Mouse (Mus musculus): Measurements from ENCODE around the gene Myrip. TPM values are rescaled to one million over a fixed set of nuclear protein-coding genes. Genes with fewer than 3 reads are reported as not detected.

Myrip gene
- polyA plus RNA-seq, 1 experiment: not detected

DNA sequence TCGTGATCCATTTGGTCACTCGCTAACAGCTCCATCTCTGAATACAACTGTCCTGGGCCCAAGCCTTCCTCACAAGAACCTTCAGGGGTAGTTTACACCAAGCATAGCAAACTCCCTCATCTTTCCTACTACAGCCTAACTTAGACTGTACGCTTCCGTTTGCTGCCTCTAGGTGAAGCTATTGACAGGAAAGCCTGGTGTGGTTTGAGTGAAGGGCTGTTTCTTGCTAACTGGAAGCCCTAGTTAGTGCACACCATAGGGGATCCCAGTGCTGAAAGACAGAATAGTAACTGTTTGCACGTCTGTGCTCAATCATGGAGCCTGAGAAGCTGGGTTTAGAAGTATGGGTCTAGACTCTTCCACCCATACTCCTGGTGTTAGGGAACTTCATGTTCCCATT lies 5.8 kb upstream of the Myrip start:
- peaks cover 4% of the 10 kb centered on the region for H3K27me3 ChIP-seq (replicated peaks)
- H3K9me3 ChIP-seq: no peaks in the 10 kb centered on the region
- no peak overlapping the region for H3K4me3 ChIP-seq (replicated peaks)

GRCm38 (mm10) chr9:120296938-120297337 lies 4.4 kb upstream of the Myrip start:
- H3K27me3 ChIP-seq (replicated peaks): peaks cover 8% of the 10 kb centered on the region
- no peaks in the 10 kb centered on the region for H3K36me3 ChIP-seq (replicated peaks; ENCODE audit: low read length)
- H3K4me3 ChIP-seq (replicated peaks): no peak overlapping the region
- H3K9me3 ChIP-seq: peaks cover 6% of the 10 kb centered on the region
- no peaks in the 10 kb centered on the region for H3K4me1 ChIP-seq
- TF ChIP-seq FLI1 (IDR thresholded peaks at IDR 0.05; ENCODE audit: low read length) (no peak), GATA1 (IDR thresholded peaks at IDR 0.05; ENCODE audit: borderline replicate concordance, low read length) (no peak)

More for the DNA sequence above, 5.8 kb upstream of the Myrip start:
- no peaks in the 10 kb centered on the region for H3K36me3 ChIP-seq (replicated peaks; ENCODE audit: low read length)
- no peaks in the 10 kb centered on the region for H3K4me1 ChIP-seq
- TF ChIP-seq FLI1 (IDR thresholded peaks at IDR 0.05; ENCODE audit: low read length) (no peak), GATA1 (IDR thresholded peaks at IDR 0.05; ENCODE audit: borderline replicate concordance, low read length) (no peak)

DNA sequence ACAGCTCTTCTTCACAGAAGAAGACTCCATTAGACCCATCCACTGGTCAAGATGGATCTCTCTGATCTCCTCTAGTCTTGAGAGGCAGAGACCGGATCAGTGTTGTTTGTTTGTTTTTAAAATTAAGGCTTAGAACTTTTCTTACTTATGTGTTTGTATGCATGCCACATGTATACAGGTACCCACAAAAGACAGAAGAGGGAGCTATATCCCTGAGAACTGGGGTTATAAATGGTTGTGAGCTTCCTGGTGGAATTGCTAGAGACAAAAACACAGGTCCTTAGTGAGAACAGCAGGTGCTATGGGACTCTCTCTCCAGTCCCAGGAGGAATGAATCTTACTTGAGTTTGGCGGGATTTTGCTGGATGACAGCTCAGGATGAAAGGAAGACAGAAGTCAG lies 1.9 kb upstream of the Myrip start:
- TF ChIP-seq GATA1 (IDR thresholded peaks at IDR 0.05; ENCODE audit: borderline replicate concordance, low read length) (no peak), FLI1 (IDR thresholded peaks at IDR 0.05; ENCODE audit: low read length) (no peak)
- Histone ChIP-seq H3K4me3 (replicated peaks) (no peak overlapping the region), H3K4me1 (peaks cover 7% of the 10 kb centered on the region; the same call in 1 of the 2 replicates), H3K27me3 (replicated peaks) (peaks cover 32% of the 10 kb centered on the region), H3K36me3 (replicated peaks; ENCODE audit: low read length) (no peaks in the 10 kb centered on the region), H3K9me3 (peaks cover 19% of the 10 kb centered on the region)

DNA sequence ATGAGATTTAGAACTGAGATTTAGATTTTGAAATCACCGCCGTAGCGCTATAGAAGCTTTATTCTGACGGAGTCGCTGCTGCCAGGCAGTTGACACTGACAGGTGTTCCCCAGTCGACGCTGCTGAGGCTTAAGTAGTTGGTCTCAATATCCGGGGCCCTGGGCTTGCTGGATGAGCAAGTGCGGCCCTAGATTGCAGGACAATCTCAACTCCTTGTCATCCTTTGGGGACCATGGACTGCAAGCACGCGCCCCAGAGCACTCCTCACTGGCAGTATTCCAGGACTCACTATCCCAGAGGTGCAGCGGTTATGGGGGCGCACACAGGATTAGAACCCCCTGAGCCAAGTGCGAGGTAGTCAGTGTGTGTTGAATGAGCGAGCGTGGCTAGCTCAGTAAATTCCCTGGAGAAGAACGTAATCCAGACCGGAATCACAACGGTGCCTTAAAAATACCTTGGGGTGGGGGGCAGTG lies 1.7 kb downstream of the Myrip start:
- no peak overlapping the region for H3K4me3 ChIP-seq (replicated peaks)
- TF ChIP-seq FLI1 (IDR thresholded peaks at IDR 0.05; ENCODE audit: low read length) (no peak), GATA1 (IDR thresholded peaks at IDR 0.05; ENCODE audit: borderline replicate concordance, low read length) (no peak)
- H3K27me3 ChIP-seq (replicated peaks): peaks cover 55% of the 10 kb centered on the region

DNA sequence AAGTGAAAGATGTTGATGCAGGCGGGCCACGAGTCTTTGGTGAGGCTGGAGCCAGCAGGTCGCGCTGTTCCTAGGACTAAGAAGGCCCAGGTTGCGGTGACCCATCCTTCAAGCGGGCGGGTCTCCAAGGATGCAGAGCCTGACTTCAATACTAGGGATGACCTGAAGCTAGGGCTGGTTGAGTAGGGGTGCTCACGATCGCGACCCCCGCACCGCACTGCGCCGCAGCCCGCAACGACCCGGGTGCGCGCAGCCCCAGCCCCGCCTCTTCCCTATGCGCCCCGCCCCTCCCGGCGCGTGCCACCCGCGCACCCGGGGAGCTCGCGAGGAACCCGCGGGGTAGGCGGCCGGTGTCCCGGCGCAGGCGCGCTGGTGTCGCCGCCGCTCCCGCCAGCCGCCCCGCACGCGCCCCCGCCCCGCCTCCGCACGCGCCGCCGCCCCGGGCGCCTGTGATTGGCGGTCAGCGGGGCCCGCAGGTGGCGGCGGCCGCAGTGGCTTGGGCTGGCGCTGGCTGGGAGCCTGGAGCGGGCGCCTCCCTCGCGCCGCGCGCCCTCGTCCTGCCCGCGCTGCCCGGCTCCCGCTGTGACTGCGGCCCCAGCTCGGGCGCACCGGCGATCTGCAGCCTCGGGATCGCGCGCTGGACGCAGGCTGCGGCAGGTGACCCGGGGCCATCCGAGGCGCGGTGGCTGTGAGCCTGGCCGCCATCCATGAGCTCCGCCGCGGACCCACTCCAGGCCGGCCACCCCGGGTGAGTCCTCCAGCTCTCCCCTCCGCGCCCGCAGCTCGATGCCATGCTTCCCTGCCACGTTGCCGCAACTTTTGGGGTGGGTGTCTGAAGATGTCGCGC lies 2.4 kb downstream of the Myrip start:
- TF ChIP-seq FLI1 (IDR thresholded peaks at IDR 0.05; ENCODE audit: low read length) (no peak), GATA1 (IDR thresholded peaks at IDR 0.05; ENCODE audit: borderline replicate concordance, low read length) (no peak)
- Histone ChIP-seq H3K4me1 (peaks cover 9% of the 10 kb centered on the region; the same call in 1 of the 2 replicates), H3K36me3 (replicated peaks; ENCODE audit: low read length) (no peaks in the 10 kb centered on the region), H3K4me3 (replicated peaks) (no peak overlapping the region), H3K9me3 (peaks cover 19% of the 10 kb centered on the region), H3K27me3 (replicated peaks) (peaks cover 55% of the 10 kb centered on the region)

More for the DNA sequence above, 1.7 kb downstream of the Myrip start:
- Histone ChIP-seq H3K36me3 (replicated peaks; ENCODE audit: low read length) (no peaks in the 10 kb centered on the region), H3K4me1 (peaks cover 9% of the 10 kb centered on the region; the same call in 1 of the 2 replicates), H3K9me3 (peaks cover 19% of the 10 kb centered on the region)

- H3K9me3 ChIP-seq: peaks cover 22% of the 10 kb centered on the region
- peaks cover 55% of the 10 kb centered on the region for H3K27me3 ChIP-seq (replicated peaks)
- TF ChIP-seq GATA1 (IDR thresholded peaks at IDR 0.05; ENCODE audit: borderline replicate concordance, low read length): no peak
- no peak for TF ChIP-seq FLI1 (IDR thresholded peaks at IDR 0.05; ENCODE audit: low read length)
- H3K4me1 ChIP-seq: peaks cover 9% of the 10 kb centered on the region; the same call in 1 of the 2 replicates
- no peaks in the 10 kb centered on the region for H3K36me3 ChIP-seq (replicated peaks; ENCODE audit: low read length)
- no peak overlapping the region for H3K4me3 ChIP-seq (replicated peaks)
Observed at GRCm38 (mm10) chr9:120304300-120305137, 3.2 kb downstream of the Myrip start.

DNA sequence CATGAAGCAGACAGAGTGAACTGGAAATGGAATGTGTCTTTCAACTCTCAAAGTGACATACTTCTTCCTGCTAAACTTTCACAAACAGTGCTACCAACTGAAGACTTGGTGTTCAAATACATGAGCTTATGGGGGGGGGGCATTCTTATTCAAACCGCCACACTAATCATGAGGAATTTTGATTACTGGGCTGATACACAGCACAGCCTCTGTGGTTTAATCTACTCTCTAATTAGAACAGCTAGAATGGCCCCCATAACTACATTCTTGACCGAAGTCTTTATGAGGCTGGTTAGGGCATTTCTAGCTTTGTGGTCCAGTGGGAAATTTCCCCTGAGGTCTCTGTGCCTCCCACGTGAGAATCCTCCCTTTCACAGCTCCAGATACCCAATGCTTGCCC lies 13.9 kb downstream of the Myrip start:
- H3K4me1 ChIP-seq: no peaks in the 10 kb centered on the region
- H3K9me3 ChIP-seq: peaks cover 12% of the 10 kb centered on the region
- peaks cover 2% of the 10 kb centered on the region for H3K27me3 ChIP-seq (replicated peaks)
- H3K4me3 ChIP-seq (replicated peaks): no peak overlapping the region
- no peaks in the 10 kb centered on the region for H3K36me3 ChIP-seq (replicated peaks; ENCODE audit: low read length)
- TF ChIP-seq GATA1 (IDR thresholded peaks at IDR 0.05; ENCODE audit: borderline replicate concordance, low read length) (no peak), FLI1 (IDR thresholded peaks at IDR 0.05; ENCODE audit: low read length) (no peak)

- peaks cover 16% of the 10 kb centered on the region for H3K9me3 ChIP-seq
- no peak overlapping the region for H3K4me3 ChIP-seq (replicated peaks)
- H3K36me3 ChIP-seq (replicated peaks; ENCODE audit: low read length): no peaks in the 10 kb centered on the region
- H3K27me3 ChIP-seq (replicated peaks): peaks cover 6% of the 10 kb centered on the region
- no peaks in the 10 kb centered on the region for H3K4me1 ChIP-seq
- no peak for TF ChIP-seq FLI1 (IDR thresholded peaks at IDR 0.05; ENCODE audit: low read length)
- TF ChIP-seq GATA1 (IDR thresholded peaks at IDR 0.05; ENCODE audit: borderline replicate concordance, low read length): no peak
Observed at GRCm38 (mm10) chr9:120319099-120319498, 17.8 kb downstream of the Myrip start.

DNA sequence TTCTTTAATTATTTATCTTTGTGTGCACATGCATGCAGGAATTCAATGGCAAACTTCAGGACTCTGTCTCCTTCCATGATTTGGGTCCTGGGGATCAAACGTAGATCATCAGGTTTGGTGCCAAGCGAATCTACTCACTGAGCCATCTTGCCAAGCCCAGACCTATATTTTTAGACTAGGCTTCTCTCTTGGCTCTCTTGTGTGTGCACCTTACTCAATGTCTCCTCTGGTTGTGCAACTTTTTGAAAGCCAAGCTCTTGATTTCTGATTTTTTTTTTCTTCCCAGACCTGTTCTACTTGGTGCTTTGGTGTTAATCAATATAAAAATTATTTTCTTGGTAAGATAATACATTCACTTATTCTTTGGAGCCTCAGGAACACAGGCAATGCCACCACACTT lies 19.3 kb downstream of the Myrip start:
- Histone ChIP-seq H3K4me3 (replicated peaks) (no peak overlapping the region), H3K27me3 (replicated peaks) (peaks cover 6% of the 10 kb centered on the region), H3K9me3 (peaks cover 20% of the 10 kb centered on the region), H3K36me3 (replicated peaks; ENCODE audit: low read length) (no peaks in the 10 kb centered on the region), H3K4me1 (no peaks in the 10 kb centered on the region)
- TF ChIP-seq FLI1 (IDR thresholded peaks at IDR 0.05; ENCODE audit: low read length) (no peak), GATA1 (IDR thresholded peaks at IDR 0.05; ENCODE audit: borderline replicate concordance, low read length) (no peak)
